Mouse (Mus musculus) liver, embryonic 14.5 days (tissue): ENCODE data around the gene Aanat. TPM values are rescaled to one million over a fixed set of nuclear protein-coding genes. Genes with fewer than 3 reads are reported as not detected.
A peak's percentile ranks its signal among the peaks of the same experiment; 100 is the strongest.

ENCODE experiments used
- ATAC-seq: fragments of 200-750 bp; cut with Nextera tagmentation; 2 replicates; pipeline ENCODE4 v1.8.0; 2017; ENCODE audit warnings: moderate number of reproducible peaks, mild to moderate bottlenecking, moderate library complexity; ENCODE audit not compliant: insufficient read depth
- DNase-seq, 3 experiments: peaks; one replicate each; pipeline ENCODE4 v3.0.0-alpha.2; 2012 to 2013; ENCODE audit warnings: low read depth in 3 of 3, low spot score in 3 of 3
- H3K27ac ChIP-seq: fragments of 300-500 bp; sonication (generic); 2 replicates; pipeline ENCODE4 v1.5.1; 2014; ENCODE audit warnings: moderate library complexity, mild to moderate bottlenecking, control low read depth, inconsistent platforms
- H3K27me3 ChIP-seq: fragments of 300-500 bp; sonication (generic); 2 replicates; pipeline ENCODE4 v1.6.1; 2014; ENCODE audit warnings: mild to moderate bottlenecking, low read length, moderate library complexity; ENCODE audit not compliant: control insufficient read depth, insufficient read depth
- H3K36me3 ChIP-seq: fragments of 300-500 bp; sonication (generic); replicated peaks from 2 replicates; pipeline ENCODE4 v1.6.1; 2014; ENCODE audit warnings: low read depth; ENCODE audit not compliant: control insufficient read depth, insufficient read depth
- H3K4me1 ChIP-seq, 2 experiments: fragments of 200-500 bp in 1 of 2; fragments of 300-500 bp in 1 of 2; sonication (generic) in 1 of 2; replicated peaks; 2 replicates each; pipeline ENCODE4 v1.6.1; 2012 to 2014; ENCODE audit warnings: antibody characterized with exemption in 1 of 2, inconsistent platforms in 1 of 2, low read length in 1 of 2; ENCODE audit not compliant: control insufficient read depth in 2 of 2, insufficient read depth in 2 of 2
- H3K4me2 ChIP-seq: fragments of 300-500 bp; sonication (generic); 2 replicates; pipeline ENCODE4 v1.6.1; 2014; ENCODE audit warnings: low read depth, mild to moderate bottlenecking, control low read depth, moderate library complexity
- H3K4me3 ChIP-seq, 2 experiments: fragments of 200-500 bp in 1 of 2; fragments of 300-500 bp in 1 of 2; sonication (generic) in 1 of 2; 2 replicates each; pipeline ENCODE4 v1.5.1; 2012 to 2014; ENCODE audit warnings: low read depth in 2 of 2, low read length in 2 of 2, mild to moderate bottlenecking in 2 of 2, control low read depth in 1 of 2, inconsistent platforms in 1 of 2, moderate library complexity in 1 of 2; ENCODE audit not compliant: insufficient read depth in 1 of 2
- H3K9ac ChIP-seq: fragments of 300-500 bp; sonication (generic); replicated peaks from 2 replicates; pipeline ENCODE4 v1.6.1; 2014; ENCODE audit warnings: mild to moderate bottlenecking, control low read depth, moderate library complexity
- H3K9me3 ChIP-seq: fragments of 300-500 bp; sonication (generic); 2 replicates; pipeline ENCODE4 v1.6.1; 2016; ENCODE audit warnings: low read length, mixed read lengths; ENCODE audit not compliant: control insufficient read depth
- CTCF ChIP-seq: IDR thresholded peaks from 2 replicates; pipeline ENCODE4 v1.5.1; 2016; ENCODE audit warnings: antibody characterized with exemption, low read depth, control low read depth
- EP300 ChIP-seq: IDR thresholded peaks from 2 replicates; pipeline ENCODE4 v1.6.1; 2016; ENCODE audit warnings: antibody characterized with exemption, low read depth
- WGBS: fragments of 180-500 bp; shearing (Covaris S2); extraction: QIAGEN DNeasy Blood & Tissue Kit; methylation state at CpG from one replicate; pipeline ENCODE4 v1.1.7; 2014; ENCODE audit not compliant: insufficient replicate concordance; 5-methylcytosine and 5-hydroxymethylcytosine counted together
- polyA plus RNA-seq, 2 experiments: library from polyadenylated mRNA; depleted of rRNA in 1 of 2; stranded (reverse) in 1 of 2; unstranded in 1 of 2; fragments of >200 nt; fragmentation: Nextera tagmentation in 1 of 2; extraction: Ambion mirVana in 1 of 2; gene quantifications; 2 replicates each; pipeline versions ENCODE4 v1.2.1 to v1.2.3; 2012 to 2014

Aanat gene
- polyA plus RNA-seq, 2 experiments, result not detected

DNA sequence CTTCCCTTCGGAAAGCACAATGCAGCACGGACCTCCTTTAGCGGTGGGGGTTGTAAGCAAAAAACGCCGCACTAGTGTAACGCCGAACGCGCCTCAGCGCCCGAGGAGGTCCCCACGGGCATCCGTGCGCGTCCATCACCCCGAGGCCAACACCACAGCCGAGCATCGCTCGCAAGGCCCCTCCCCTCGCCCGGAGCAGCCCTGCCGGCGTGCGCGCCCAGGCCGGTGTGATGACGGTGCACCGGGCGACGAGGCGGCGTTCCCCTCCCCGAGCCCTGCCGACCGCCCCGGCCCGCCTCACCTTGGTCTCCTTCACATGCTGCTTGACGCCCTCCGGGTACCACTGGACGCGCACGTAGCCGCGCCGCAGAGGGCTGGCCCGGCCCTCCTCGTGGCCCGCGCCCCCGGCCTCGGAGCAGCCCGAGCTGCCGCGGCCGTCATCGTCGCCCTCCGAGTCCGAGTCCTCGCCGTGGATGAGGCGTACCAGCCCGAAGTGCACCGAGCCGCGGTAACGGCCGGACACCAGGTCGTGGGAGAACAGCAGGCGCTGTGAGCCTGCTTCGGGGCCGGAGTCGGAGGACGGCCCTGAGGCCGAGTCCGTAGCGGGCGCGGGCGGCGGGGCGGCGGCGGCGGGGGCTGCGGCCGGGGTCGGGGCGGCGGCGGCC is 5.4 kb upstream of the Aanat start:
- H3K36me3 ChIP-seq, result peaks cover 13% of the 10 kb centered on the region
- no peak for DNase-seq
- peak; percentile 75 for ATAC-seq
- no peaks in the 10 kb centered on the region for H3K27me3 ChIP-seq
- H3K4me2 ChIP-seq, result peak overlapping the region; percentile 81
- H3K9me3 ChIP-seq, result no peaks in the 10 kb centered on the region
- TF ChIP-seq EP300 (no peak), CTCF (no peak)
- under 1% methylated on average over 86 of the region's 91 CpGs for WGBS
- H3K27ac ChIP-seq, result peak overlapping the region; percentile 94
- H3K4me1 ChIP-seq, result peaks cover 24 to 29% of the 10 kb centered on the region in 2 experiments
- peak overlapping the region; percentile 96 for H3K9ac ChIP-seq
- peak overlapping the region; percentile 94 to 97 for H3K4me3 ChIP-seq

- Histone ChIP-seq H3K4me3 (peak within 1 kb of the TSS; percentile 94 to 97), H3K36me3 (peaks cover 13% of the 10 kb centered on the region), H3K9ac (peak within 1 kb of the TSS; percentile 96), H3K27me3 (no peaks in the 10 kb centered on the region), H3K4me1 (peaks cover 20 to 24% of the 10 kb centered on the region in 2 experiments), H3K4me2 (peak within 1 kb of the TSS; percentile 81), H3K9me3 (no peaks in the 10 kb centered on the region), H3K27ac (peak within 1 kb of the TSS; percentile 94)
- TF ChIP-seq CTCF (peak; percentile 68), EP300 (no peak)
- WGBS, result 1% methylated on average over 48 of the region's 51 CpGs
- DNase-seq (peak; percentile 76), ATAC-seq (peak; percentile 80)
Measured at GRCm38 (mm10) chr11:116581376-116581814, 4.8 kb upstream of the Aanat start, which contains the start of gene Ube2o. Gene Ube2o, minus strand, starts transcription at chr11:116581447.

DNA sequence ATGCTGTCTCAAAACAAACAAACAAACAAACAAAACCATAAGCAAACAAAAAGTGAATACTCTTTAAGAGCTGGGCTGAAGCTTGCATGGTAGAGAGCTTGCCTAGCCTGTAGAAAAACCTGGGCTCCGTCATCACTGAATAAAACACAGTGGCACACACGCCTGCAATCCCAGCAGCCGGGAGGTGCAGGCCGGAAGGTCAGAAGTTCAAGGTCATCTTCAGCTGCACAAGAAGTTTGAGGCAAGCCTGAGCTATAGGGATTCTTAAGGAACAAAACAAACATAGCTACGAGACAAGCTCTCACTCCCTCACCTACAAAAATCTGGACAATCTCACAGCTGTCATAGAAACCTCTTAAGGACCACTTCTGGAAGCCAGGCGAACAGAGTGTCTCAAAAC is 550 bp upstream of the Aanat start:
- DNase-seq (no peak), ATAC-seq (no peak)
- Histone ChIP-seq H3K9me3 (no peaks in the 10 kb centered on the region), H3K9ac (no peak overlapping the region), H3K4me2 (no peak overlapping the region), H3K4me1 (peaks cover 6 to 8% of the 10 kb centered on the region in 2 experiments), H3K27ac (no peak overlapping the region), H3K27me3 (peaks cover 12% of the 10 kb centered on the region), H3K36me3 (no peaks in the 10 kb centered on the region), H3K4me3 (no peak overlapping the region)
- TF ChIP-seq EP300, result no peak
- TF ChIP-seq CTCF, result no peak
- WGBS, result 64% methylated on average over 6 of the region's 6 CpGs

GRCm38 (mm10) chr11:116586801-116587631 is 784 bp downstream of the Aanat start:
- Histone ChIP-seq H3K36me3 (no peaks in the 10 kb centered on the region), H3K27me3 (peaks cover 12% of the 10 kb centered on the region), H3K9me3 (no peaks in the 10 kb centered on the region), H3K4me1 (peaks cover 4 to 8% of the 10 kb centered on the region in 2 experiments), H3K9ac (no peak overlapping the region), H3K4me3 (no peak overlapping the region), H3K4me2 (no peak overlapping the region), H3K27ac (no peak overlapping the region)
- ATAC-seq, result peak; percentile 68
- TF ChIP-seq EP300 (no peak), CTCF (peak; percentile 99)
- 26% methylated on average over 23 of the region's 23 CpGs for WGBS
- DNase-seq, result peak in 1 of 3 experiments; percentile 50

DNA sequence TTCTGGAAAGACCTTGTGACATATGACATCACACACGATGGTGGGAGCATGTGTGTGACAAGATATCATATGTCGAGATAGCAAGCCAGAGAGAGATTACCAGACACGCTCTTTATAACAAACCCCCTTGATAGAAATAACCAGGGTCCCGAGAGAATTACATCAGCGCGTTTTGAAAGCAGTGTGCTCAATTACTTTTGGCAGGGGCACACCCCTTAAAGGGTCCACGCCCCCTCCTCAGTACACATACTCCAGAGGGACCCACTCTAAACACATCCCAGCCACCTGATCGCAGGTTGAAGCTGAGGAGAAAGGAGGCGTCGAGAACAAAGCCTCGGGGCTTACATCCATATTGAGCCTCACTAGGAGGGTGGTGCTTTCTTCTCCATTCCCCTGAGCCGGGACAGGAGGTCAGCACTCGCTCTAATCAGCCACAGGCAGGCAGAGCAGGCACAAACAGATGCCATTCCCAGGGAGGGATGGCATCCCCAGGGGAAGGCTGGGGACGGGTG is 2.8 kb downstream of the Aanat start:
- ATAC-seq, result no peak
- Histone ChIP-seq H3K9me3 (no peaks in the 10 kb centered on the region), H3K4me2 (no peak overlapping the region), H3K4me3 (no peak overlapping the region), H3K27ac (no peak overlapping the region), H3K9ac (no peak overlapping the region), H3K27me3 (peaks cover 12% of the 10 kb centered on the region), H3K4me1 (peaks cover 4 to 8% of the 10 kb centered on the region in 2 experiments), H3K36me3 (no peaks in the 10 kb centered on the region)
- 28% methylated on average over 14 of the region's 14 CpGs for whole genome bisulfite sequencing
- DNase-seq, result no peak
- TF ChIP-seq CTCF (no peak), EP300 (no peak)
